Mouse (Mus musculus): ENCODE data around the gene Klc4. TPM values are rescaled to one million over a fixed set of nuclear protein-coding genes. Genes with fewer than 3 reads are reported as not detected.
A peak's percentile ranks its signal among the peaks of the same experiment; 100 is the strongest.

The Klc4 gene
- total and polyA plus RNA-seq, 3 experiments, result 5.4 to 9.5 TPM; not detected in 1

GRCm38 (mm10) chr17:46650232-46651031 is 4.6 kb upstream of the Klc4 start, which contains the start of gene Cul7:
Gene Cul7 (plus strand): TSS chr17:46650337.
- Histone ChIP-seq H3K27ac (ENCODE audit: control insufficient read depth, low read depth, low read length) (peak within 1 kb of the TSS; percentile 58), H3K4me1 (ENCODE audit: control insufficient read depth in 1 of 2, insufficient read depth in 2 of 2, low read length in 2 of 2) (peaks cover 6 to 10% of the 10 kb centered on the region in 2 experiments; a peak in 3 of 4 replicates), H3K4me3 (ENCODE audit: control insufficient read depth in 1 of 2, insufficient read depth in 1 of 2, low read depth in 2 of 2, low read length in 2 of 2) (peak within 1 kb of the TSS; percentile 78 to 99), H3K9me3 (replicated peaks; ENCODE audit: insufficient read depth, low read length) (no peaks in the 10 kb centered on the region), H3K9ac (ENCODE audit: control insufficient read depth, low read depth, low read length, poor library complexity, severe bottlenecking) (peak within 1 kb of the TSS; percentile 83), H3K36me3 (ENCODE audit: control insufficient read depth in 1 of 2, insufficient read depth in 2 of 2, low read length in 2 of 2) (peaks cover 0 to 7% of the 10 kb centered on the region in 2 experiments; a peak in 2 of 4 replicates), H3K27me3 (ENCODE audit: control insufficient read depth in 1 of 2, insufficient read depth in 2 of 2, low read length in 2 of 2) (no peaks in the 10 kb centered on the region), H3K79me2 (ENCODE audit: control insufficient read depth, insufficient read depth, low read length, poor library complexity) (peaks cover 16% of the 10 kb centered on the region)
- DNase-seq (ENCODE audit: low read depth, low spot score), result peak; percentile 93
- TF ChIP-seq CTCF (IDR thresholded peaks at IDR 0.05 in 2 of 3, conservative IDR thresholded peaks at IDR 0.05 in 1 of 3; ENCODE audit: control insufficient read depth in 1 of 3, insufficient read depth in 1 of 3, low read depth in 2 of 3, low read length in 3 of 3, poor library complexity in 1 of 3, severe bottlenecking in 1 of 3), result 0 out of 6 replicates have a peak, but pooled peaks of 1 of the 3 experiments have one; percentile 1
- no peak for TF ChIP-seq BHLHE40 (IDR thresholded peaks at IDR 0.05; ENCODE audit: borderline replicate concordance, low read depth, low read length)
- peak; percentile 59; the same call in 1 of the 2 replicates for TF ChIP-seq HCFC1 (IDR thresholded peaks at IDR 0.05; ENCODE audit: low read depth, low read length)
- peak; percentile 70; the same call in 1 of the 2 replicates for TF ChIP-seq ELF1 (IDR thresholded peaks at IDR 0.05; ENCODE audit: low read depth, low read length)
- peak; percentile 52 for TF ChIP-seq MAX (IDR thresholded peaks at IDR 0.05; ENCODE audit: low read length)
- peak; percentile 53; the same call in 1 of the 2 replicates for TF ChIP-seq CHD1 (IDR thresholded peaks at IDR 0.05; ENCODE audit: low read depth, low read length)
- TF ChIP-seq POLR2A (IDR thresholded peaks at IDR 0.05; ENCODE audit: control insufficient read depth in 1 of 2, insufficient read depth in 1 of 2, low read depth in 1 of 2, low read length in 2 of 2, poor library complexity in 1 of 2), result peak; percentile 69 to 83
- peak; percentile 74 for TF ChIP-seq SIN3A (IDR thresholded peaks at IDR 0.05; ENCODE audit: low read length)
- TF ChIP-seq RCOR1 (IDR thresholded peaks at IDR 0.05; ENCODE audit: low read depth, low read length), result 0 out of 2 replicates have a peak, but pooled peaks have one; percentile 5
- TF ChIP-seq JUND (IDR thresholded peaks at IDR 0.05; ENCODE audit: low read depth, low read length), result no peak
- TF ChIP-seq ETS1 (IDR thresholded peaks at IDR 0.05; ENCODE audit: low read depth, low read length), result no peak
- TF ChIP-seq CHD2 (IDR thresholded peaks at IDR 0.05; ENCODE audit: low read length), result no peak
- TF ChIP-seq MXI1 (IDR thresholded peaks at IDR 0.05; ENCODE audit: low read depth, low read length), result peak; percentile 63; the same call in 1 of the 2 replicates
- TF ChIP-seq ZNF384 (IDR thresholded peaks at IDR 0.05; ENCODE audit: low read depth, low read length), result no peak
- TF ChIP-seq MYC (IDR thresholded peaks at IDR 0.05; ENCODE audit: low read depth, low read length), result peak; percentile 44; the same call in 1 of the 2 replicates
- peak; percentile 82 for TF ChIP-seq NRF1 (IDR thresholded peaks at IDR 0.05; ENCODE audit: insufficient read depth, low read depth, low read length, poor library complexity, severe bottlenecking)
- peak; percentile 21; the same call in 1 of the 2 replicates for TF ChIP-seq ZMIZ1 (IDR thresholded peaks at IDR 0.05; ENCODE audit: low read depth, low read length)
- TF ChIP-seq USF1 (IDR thresholded peaks at IDR 0.05; ENCODE audit: low read depth, low read length), result peak; percentile 49; the same call in 1 of the 2 replicates
- peak; percentile 83 for TF ChIP-seq MAZ (IDR thresholded peaks at IDR 0.05; ENCODE audit: low read depth, low read length)
- TF ChIP-seq NELFE (IDR thresholded peaks at IDR 0.05; ENCODE audit: low read depth, low read length), result peak; percentile 80
- TF ChIP-seq SMC3 (IDR thresholded peaks at IDR 0.05; ENCODE audit: low read depth, low read length), result no peak
- TF ChIP-seq TCF12 (IDR thresholded peaks at IDR 0.05; ENCODE audit: low read depth, low read length), result peak; percentile 23; the same call in 1 of the 2 replicates
- TF ChIP-seq RAD21 (IDR thresholded peaks at IDR 0.05; ENCODE audit: low read depth, low read length), result no peak
- TF ChIP-seq POLR2AphosphoS2 (IDR thresholded peaks at IDR 0.05; ENCODE audit: low read length), result peak; percentile 71
- no peak; the same call in 1 of the 2 replicates for TF ChIP-seq UBTF (IDR thresholded peaks at IDR 0.05; ENCODE audit: borderline replicate concordance, insufficient read depth, low read depth, low read length)
- peak; percentile 42; the same call in 1 of the 2 replicates for TF ChIP-seq TBP (IDR thresholded peaks at IDR 0.05; ENCODE audit: low read depth, low read length)
